Mouse (Mus musculus) gastrocnemius, adult 8-10 months (tissue): Measurements from ENCODE around the gene Hax1. TPM values are rescaled to one million over a fixed set of nuclear protein-coding genes. Genes with fewer than 3 reads are reported as not detected.
A peak's percentile ranks its signal among the peaks of the same experiment; 100 is the strongest.

Experiments used
- DNase-seq, 2 experiments: peaks; one replicate each; pipeline ENCODE4 v3.0.0; 2022; ENCODE audit warnings: low spot score in 2 of 2
- microRNA-seq: library from miRNA; unstranded; fragments of <30 nt; microRNA quantifications from one replicate; pipeline ENCODE4 v1.2.0, GENCODE M21; 2022
- total RNA-seq, 4 experiments: library from RNA; stranded (reverse); gene quantifications; 2 replicates each; pipeline ENCODE4 v1.2.4; 2022

Hax1 gene
- total RNA-seq, 4 experiments from 2014 or later: 47.1 to 65.2 (median 51.5) TPM

GRCm38 (mm10) chr3:89962059-89962750 lies 36.4 kb downstream of the Hax1 start:
- DNase-seq: peak in 1 of 2 experiments; percentile 32

GRCm38 (mm10) chr3:89961436-89961835 lies 37.1 kb downstream of the Hax1 start:
- DNase-seq: no peak

GRCm38 (mm10) chr3:89960469-89960868 lies 38.1 kb downstream of the Hax1 start:
- DNase-seq: peak; percentile 75 to 83

GRCm38 (mm10) chr3:89959435-89959834 lies 39.1 kb downstream of the Hax1 start:
- DNase-seq: no peak

GRCm38 (mm10) chr3:89957880-89958279 lies 40.7 kb downstream of the Hax1 start:
- DNase-seq: no peak

GRCm38 (mm10) chr3:89956177-89956971 lies 42.2 kb downstream of the Hax1 start:
- no peak for DNase-seq

GRCm38 (mm10) chr3:89953420-89953819 lies 45.2 kb downstream of the Hax1 start:
- peak; percentile 47 to 59 for DNase-seq

- no peak for DNase-seq
Observed at GRCm38 (mm10) chr3:89948655-89949054, 49.9 kb downstream of the Hax1 start.

GRCm38 (mm10) chr3:89948021-89948420 lies 50.6 kb downstream of the Hax1 start:
- DNase-seq: no peak

Small RNA genes within 50 kb of the gene (microRNA-seq; reads per million reads assigned to microRNA genes)
- not detected for gene Mir7669

Other genes with a start within 250 kb of the Hax1 start
- gene Chrnb2, start 234.1 kb downstream of the Hax1 start, total RNA-seq: under 1 TPM; 0.09 to 0.27 (median 0.15) TPM
- gene Ube2q1, start 225.2 kb downstream of the Hax1 start, total RNA-seq: 10 to 100 TPM; 10.6 to 15.7 (median 12.3) TPM
- gene She, start 167.4 kb downstream of the Hax1 start, total RNA-seq: 1 to 10 TPM; 2.8 to 3.8 (median 3.3) TPM
- gene Il6ra, start 85.6 kb downstream of the Hax1 start, total RNA-seq: 10 to 100 TPM in 1 of 4 experiments, 1 to 10 TPM in 3; 1.6 to 11.5 (median 2.8) TPM
- gene Atp8b2, start 35.3 kb downstream of the Hax1 start, total RNA-seq: 1 to 10 TPM; 3.3 to 6.0 (median 4.3) TPM
- gene 4933434E20Rik, start 52.9 kb upstream of the Hax1 start, total RNA-seq: 100 to 1,000 TPM in 3 of 4 experiments, 10 to 100 TPM in 1; 99.6 to 117 (median 106) TPM
- 10 to 100 TPM; 77.3 to 99.8 (median 88.6) TPM for gene Ubap2l, start 53.8 kb upstream of the Hax1 start, total RNA-seq
- gene Tpm3, start 73.9 kb upstream of the Hax1 start, total RNA-seq: 100 to 1,000 TPM; 385 to 462 (median 429) TPM
- under 1 TPM in 2 of 4 experiments, not detected in 2; 0.05 to 0.10 TPM for gene Nup210l, start 105.4 kb upstream of the Hax1 start, total RNA-seq
- gene Rps27, start 214.9 kb upstream of the Hax1 start, total RNA-seq: 1,000 to 10,000 TPM; 1,066 to 1,242 (median 1,083) TPM
- gene Rab13, start 214.9 kb upstream of the Hax1 start, total RNA-seq: 10 to 100 TPM in 1 of 4 experiments, 1 to 10 TPM in 3; 5.7 to 11.6 (median 8.8) TPM
- 10 to 100 TPM; 67.8 to 75.4 (median 71.8) TPM for gene Jtb, start 232.8 kb upstream of the Hax1 start, total RNA-seq
- gene Creb3l4, start 244.7 kb upstream of the Hax1 start, total RNA-seq: not detected
- 10 to 100 TPM; 37.8 to 46.4 (median 43.6) TPM for gene Slc39a1, start 249.4 kb upstream of the Hax1 start, total RNA-seq